Mouse (Mus musculus): ENCODE data around the gene Gm28079.
"Not testable (repeated sequence)": the region's sequence is repeated elsewhere in the genome, so short reads cannot be mapped to it uniquely, and the experiment has no call there.

Gm28079 gene

GRCm38 (mm10) chrY:70014799-70015198, at the start of gene Gm28079:
Gene Gm28079, minus strand, starts transcription at chrY:70014899.
- in situ Hi-C loops (cut with MboI; ENCODE audit: low sequenced_read_pairs) = not testable (repeated sequence)
